Mouse (Mus musculus): ENCODE measurements around the gene Atxn1. TPM values are rescaled to one million over a fixed set of nuclear protein-coding genes. Genes with fewer than 3 reads are reported as not detected.

Gene Atxn1
- total and polyA plus RNA-seq, 3 experiments: 0.39 to 1.1 TPM; not detected in 1

DNA sequence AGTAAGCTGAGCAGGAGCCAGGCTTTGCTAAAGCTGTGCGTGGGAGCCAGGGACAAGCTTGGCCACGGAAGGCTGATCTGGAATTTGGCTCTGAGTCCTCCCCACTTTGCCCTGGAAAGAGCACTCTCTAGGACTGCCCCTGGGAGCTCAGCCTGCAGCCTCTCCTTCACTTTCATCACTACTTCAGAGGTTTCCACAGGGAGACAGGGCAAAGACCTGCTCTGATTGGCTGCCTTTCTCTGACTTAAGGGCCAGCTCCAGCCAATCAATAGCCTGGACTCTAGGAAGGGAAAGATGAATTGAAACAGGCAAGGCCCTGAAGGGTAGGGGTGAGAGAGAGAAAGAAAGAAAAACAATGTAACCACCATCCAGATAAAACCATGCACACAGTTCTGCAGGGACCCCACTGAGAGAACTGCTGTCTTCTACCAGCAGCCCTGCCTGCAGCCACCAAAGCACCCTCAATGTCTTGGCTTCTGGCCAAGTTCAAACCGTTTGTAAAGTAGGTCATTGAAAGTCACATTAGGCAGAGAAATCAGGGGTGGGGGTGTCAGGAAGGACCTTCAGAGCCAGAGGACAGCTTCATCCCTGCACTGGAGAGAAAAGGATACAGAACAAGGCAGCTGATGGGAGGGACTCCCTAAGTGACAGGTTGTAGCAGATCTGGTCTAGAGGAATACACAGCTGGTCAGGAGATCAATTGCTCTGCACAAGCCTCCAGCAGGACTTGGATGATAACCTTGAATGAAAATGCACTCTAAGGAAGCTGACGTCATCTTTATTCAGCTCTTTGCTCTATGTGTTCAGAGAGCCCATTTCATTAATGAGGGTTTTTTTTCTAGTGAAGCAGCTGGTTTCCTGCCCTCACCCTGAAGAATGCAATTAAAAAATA lies 41.6 kb upstream of the Atxn1 start:
- no peak overlapping the region for H3K9ac ChIP-seq (ENCODE audit: control insufficient read depth, low read depth, low read length, poor library complexity, severe bottlenecking)
- no peaks in the 10 kb centered on the region for H3K79me2 ChIP-seq (ENCODE audit: control insufficient read depth, insufficient read depth, low read length, poor library complexity)
- no peak overlapping the region for H3K27ac ChIP-seq (ENCODE audit: control insufficient read depth, low read depth, low read length)
- no peaks in the 10 kb centered on the region for H3K36me3 ChIP-seq (ENCODE audit: control insufficient read depth in 1 of 2, insufficient read depth in 2 of 2, low read length in 2 of 2)
- H3K9me3 ChIP-seq (replicated peaks; ENCODE audit: insufficient read depth, low read length): no peaks in the 10 kb centered on the region
- TF ChIP-seq ZNF384 (IDR thresholded peaks at IDR 0.05; ENCODE audit: low read depth, low read length) (no peak), POLR2AphosphoS2 (IDR thresholded peaks at IDR 0.05; ENCODE audit: low read length) (no peak), USF1 (IDR thresholded peaks at IDR 0.05; ENCODE audit: low read depth, low read length) (no peak), MEF2A (IDR thresholded peaks at IDR 0.05; ENCODE audit: extremely low read depth, insufficient replicate concordance, low read depth, low read length, poor library complexity, severe bottlenecking) (no peak), CTCF (IDR thresholded peaks at IDR 0.05 in 2 of 3, conservative IDR thresholded peaks at IDR 0.05 in 1 of 3; ENCODE audit: control insufficient read depth in 1 of 3, insufficient read depth in 1 of 3, low read depth in 2 of 3, low read length in 3 of 3, poor library complexity in 1 of 3, severe bottlenecking in 1 of 3) (no peak), RAD21 (IDR thresholded peaks at IDR 0.05; ENCODE audit: low read depth, low read length) (no peak), TBP (IDR thresholded peaks at IDR 0.05; ENCODE audit: low read depth, low read length) (no peak), CHD1 (IDR thresholded peaks at IDR 0.05; ENCODE audit: low read depth, low read length) (no peak), TAL1 (IDR thresholded peaks at IDR 0.05; ENCODE audit: low read length) (no peak), JUND (IDR thresholded peaks at IDR 0.05; ENCODE audit: low read depth, low read length) (no peak), UBTF (IDR thresholded peaks at IDR 0.05; ENCODE audit: borderline replicate concordance, insufficient read depth, low read depth, low read length) (no peak)
- H3K4me1 ChIP-seq (ENCODE audit: control insufficient read depth in 1 of 2, insufficient read depth in 2 of 2, low read length in 2 of 2): no peaks in the 10 kb centered on the region
- no peak overlapping the region for H3K4me3 ChIP-seq (ENCODE audit: control insufficient read depth in 1 of 2, insufficient read depth in 1 of 2, low read depth in 2 of 2, low read length in 2 of 2)
- peaks cover 0 to 1% of the 10 kb centered on the region in 2 experiments; a peak in 1 of 4 replicates for H3K27me3 ChIP-seq (ENCODE audit: control insufficient read depth in 1 of 2, insufficient read depth in 2 of 2, low read length in 2 of 2)
- DNase-seq (ENCODE audit: low read depth, low spot score): peak; percentile 39

DNA sequence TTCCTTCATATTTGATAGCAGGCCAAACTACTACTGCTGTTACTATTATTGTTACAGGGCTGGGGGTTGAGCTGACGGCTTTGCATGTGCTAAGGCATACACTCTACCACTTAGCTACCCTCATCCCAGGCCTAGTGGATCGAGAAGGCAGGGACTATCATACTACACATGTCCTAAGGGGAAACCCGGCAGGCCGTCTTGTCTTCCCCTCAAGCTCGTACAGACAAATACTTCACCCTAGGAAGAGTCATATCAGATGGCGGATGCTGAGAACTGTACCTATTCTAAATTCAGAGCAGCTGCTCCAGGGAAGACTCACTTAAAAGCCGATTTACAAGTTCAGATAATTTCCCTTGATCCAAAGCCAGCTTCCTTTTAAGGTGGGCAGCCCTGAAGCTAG lies 40.8 kb upstream of the Atxn1 start:
- Histone ChIP-seq H3K79me2 (ENCODE audit: control insufficient read depth, insufficient read depth, low read length, poor library complexity) (no peaks in the 10 kb centered on the region), H3K9ac (ENCODE audit: control insufficient read depth, low read depth, low read length, poor library complexity, severe bottlenecking) (no peak overlapping the region), H3K27ac (ENCODE audit: control insufficient read depth, low read depth, low read length) (no peak overlapping the region), H3K9me3 (replicated peaks; ENCODE audit: insufficient read depth, low read length) (no peaks in the 10 kb centered on the region), H3K4me1 (ENCODE audit: control insufficient read depth in 1 of 2, insufficient read depth in 2 of 2, low read length in 2 of 2) (no peaks in the 10 kb centered on the region), H3K4me3 (ENCODE audit: control insufficient read depth in 1 of 2, insufficient read depth in 1 of 2, low read depth in 2 of 2, low read length in 2 of 2) (no peak overlapping the region), H3K27me3 (ENCODE audit: control insufficient read depth in 1 of 2, insufficient read depth in 2 of 2, low read length in 2 of 2) (peaks cover 0 to 1% of the 10 kb centered on the region in 2 experiments; a peak in 1 of 4 replicates), H3K36me3 (ENCODE audit: control insufficient read depth in 1 of 2, insufficient read depth in 2 of 2, low read length in 2 of 2) (no peaks in the 10 kb centered on the region)
- no peak for DNase-seq (ENCODE audit: low read depth, low spot score)
- TF ChIP-seq ZC3H11A (IDR thresholded peaks at IDR 0.05; ENCODE audit: low read depth, low read length): no peak
- TF ChIP-seq RAD21 (IDR thresholded peaks at IDR 0.05; ENCODE audit: low read depth, low read length): no peak
- no peak for TF ChIP-seq ELF1 (IDR thresholded peaks at IDR 0.05; ENCODE audit: low read depth, low read length)
- TF ChIP-seq POLR2AphosphoS5 (IDR thresholded peaks at IDR 0.05; ENCODE audit: borderline replicate concordance, low read depth, low read length): no peak
- TF ChIP-seq ZMIZ1 (IDR thresholded peaks at IDR 0.05; ENCODE audit: low read depth, low read length): no peak
- TF ChIP-seq GATA1 (IDR thresholded peaks at IDR 0.05; ENCODE audit: low read depth, low read length): no peak
- TF ChIP-seq ZNF384 (IDR thresholded peaks at IDR 0.05; ENCODE audit: low read depth, low read length): no peak
- no peak for TF ChIP-seq MAZ (IDR thresholded peaks at IDR 0.05; ENCODE audit: low read depth, low read length)
- TF ChIP-seq MYB (IDR thresholded peaks at IDR 0.05; ENCODE audit: low read depth, low read length): no peak
- TF ChIP-seq NRF1 (IDR thresholded peaks at IDR 0.05; ENCODE audit: insufficient read depth, low read depth, low read length, poor library complexity, severe bottlenecking): no peak
- TF ChIP-seq POLR2AphosphoS2 (IDR thresholded peaks at IDR 0.05; ENCODE audit: low read length): no peak
